Mouse (Mus musculus) C2C12 (cell line): ENCODE results near the gene Rps6ka4. TPM values are rescaled to one million over a fixed set of nuclear protein-coding genes. Genes with fewer than 3 reads are reported as not detected.

Experiments
- H3K27me3 ChIP-seq: one replicate; pipeline ENCODE4 v1.6.1; 2011; ENCODE audit not compliant: control insufficient read depth, insufficient read depth, insufficient read length
- H3K36me3 ChIP-seq: one replicate; pipeline ENCODE4 v1.6.1; 2011; ENCODE audit not compliant: control insufficient read depth, insufficient read depth
- H3K4me3 ChIP-seq: one replicate; pipeline ENCODE4 v1.5.1; 2011; ENCODE audit warnings: mild to moderate bottlenecking, control low read depth; ENCODE audit not compliant: poor library complexity, insufficient read depth, severe bottlenecking
- H3K79me2 ChIP-seq: one replicate; pipeline ENCODE4 v1.6.1; 2011; ENCODE audit not compliant: control insufficient read depth, insufficient read depth
- H3K79me3 ChIP-seq: one replicate; pipeline ENCODE4 v1.6.1; 2011; ENCODE audit warnings: low read depth, control low read depth
- H3ac ChIP-seq: one replicate; pipeline ENCODE3; 2011; ENCODE audit warnings: low read depth; ENCODE audit not compliant: control insufficient read depth, insufficient read length
- CEBPB ChIP-seq: IDR thresholded peaks from one replicate; pipeline ENCODE4 v1.6.1; 2011; ENCODE audit warnings: low read depth, mild to moderate bottlenecking, control low read depth, moderate library complexity
- CTCF ChIP-seq: IDR thresholded peaks from one replicate; pipeline ENCODE4 v1.5.1; 2011; ENCODE audit not compliant: control insufficient read depth, insufficient read depth, insufficient read length
- FOSL1 ChIP-seq: IDR thresholded peaks from one replicate; pipeline ENCODE4 v1.8.0; 2011; ENCODE audit warnings: mild to moderate bottlenecking, low read length; ENCODE audit not compliant: poor library complexity, insufficient read depth, severe bottlenecking
- MAX ChIP-seq: IDR thresholded peaks from one replicate; pipeline ENCODE4 v1.6.1; 2011; ENCODE audit warnings: mild to moderate bottlenecking, control low read depth
- MYOD1 ChIP-seq: IDR thresholded peaks from one replicate; pipeline ENCODE4 v1.6.1; 2011; ENCODE audit warnings: low read depth; ENCODE audit not compliant: control insufficient read depth, insufficient read length
- MYOG ChIP-seq: IDR thresholded peaks from one replicate; pipeline ENCODE4 v1.6.1; 2011; ENCODE audit not compliant: control insufficient read depth, insufficient read length; ENCODE audit errors: extremely low read depth
- USF1 ChIP-seq: IDR thresholded peaks from one replicate; pipeline ENCODE4 v1.6.1; 2011; ENCODE audit warnings: low read depth, mild to moderate bottlenecking, control low read depth, moderate library complexity
- polyA plus RNA-seq: library from polyadenylated mRNA; unstranded; fragments of >200 nt; fragmentation: generic; extraction: Trizol; gene quantifications from one replicate; pipeline ENCODE4 v1.2.1, GENCODE M21; 2012; ENCODE audit warnings: missing spikeins

Gene Rps6ka4
- polyA plus RNA-seq, 1 experiment, result 103 TPM

- no peaks in the 10 kb centered on the region for H3K79me2 ChIP-seq
- H3ac ChIP-seq, result no peak within 1 kb of the TSS
- no peaks in the 10 kb centered on the region for H3K27me3 ChIP-seq
- H3K79me3 ChIP-seq, result no peaks in the 10 kb centered on the region
- TF ChIP-seq USF1, result no peak
- no peak for TF ChIP-seq MYOG
- no peak for TF ChIP-seq MYOD1
- TF ChIP-seq CEBPB, result no peak
- TF ChIP-seq MAX, result no peak
- TF ChIP-seq FOSL1, result no peak
- no peak for TF ChIP-seq CTCF
- no peak within 1 kb of the TSS for H3K4me3 ChIP-seq
- H3K36me3 ChIP-seq, result no peaks in the 10 kb centered on the region
Observed at GRCm38 (mm10) chr19:6858031-6858430, 17.6 kb upstream of the Rps6ka4 start, which contains the start of gene Ccdc88b. TSS of gene Ccdc88b (minus strand) at chr19:6858211.

GRCm38 (mm10) chr19:6857391-6858005, 17.1 kb upstream of the Rps6ka4 start:
- no peak for TF ChIP-seq MYOD1
- TF ChIP-seq MAX, result no peak
- Histone ChIP-seq H3K4me3 (no peak overlapping the region), H3K79me3 (no peaks in the 10 kb centered on the region), H3K36me3 (no peaks in the 10 kb centered on the region), H3K79me2 (no peaks in the 10 kb centered on the region), H3K27me3 (no peaks in the 10 kb centered on the region), H3ac (no peak overlapping the region)

- no peak overlapping the region for H3ac ChIP-seq
- H3K36me3 ChIP-seq, result no peaks in the 10 kb centered on the region
- H3K79me3 ChIP-seq, result no peaks in the 10 kb centered on the region
- TF ChIP-seq CEBPB (no peak), MAX (no peak), MYOD1 (no peak), USF1 (no peak), MYOG (no peak), CTCF (no peak), FOSL1 (no peak)
- no peaks in the 10 kb centered on the region for H3K27me3 ChIP-seq
- H3K79me2 ChIP-seq, result no peaks in the 10 kb centered on the region
- no peak overlapping the region for H3K4me3 ChIP-seq
Observed at GRCm38 (mm10) chr19:6857003-6857360, 16.5 kb upstream of the Rps6ka4 start.

- H3K27me3 ChIP-seq, result no peaks in the 10 kb centered on the region
- H3K4me3 ChIP-seq, result no peak overlapping the region
- no peak overlapping the region for H3ac ChIP-seq
- H3K36me3 ChIP-seq, result no peaks in the 10 kb centered on the region
- no peaks in the 10 kb centered on the region for H3K79me2 ChIP-seq
- no peaks in the 10 kb centered on the region for H3K79me3 ChIP-seq
- TF ChIP-seq MYOD1, result no peak
- TF ChIP-seq CTCF, result no peak
- no peak for TF ChIP-seq FOSL1
- no peak for TF ChIP-seq USF1
- no peak for TF ChIP-seq MYOG
- TF ChIP-seq CEBPB, result no peak
- no peak for TF ChIP-seq MAX
Observed at GRCm38 (mm10) chr19:6856281-6857002, 16.0 kb upstream of the Rps6ka4 start.

GRCm38 (mm10) chr19:6855225-6856031, 15.0 kb upstream of the Rps6ka4 start:
- Histone ChIP-seq H3K27me3 (no peaks in the 10 kb centered on the region), H3K79me2 (no peaks in the 10 kb centered on the region), H3K4me3 (no peak overlapping the region), H3K36me3 (no peaks in the 10 kb centered on the region), H3K79me3 (no peaks in the 10 kb centered on the region), H3ac (no peak overlapping the region)
- no peak for TF ChIP-seq FOSL1

- no peaks in the 10 kb centered on the region for H3K36me3 ChIP-seq
- no peaks in the 10 kb centered on the region for H3K79me2 ChIP-seq
- H3ac ChIP-seq, result no peak overlapping the region
- TF ChIP-seq FOSL1 (no peak), CEBPB (no peak), USF1 (no peak), MYOD1 (no peak), MAX (no peak), CTCF (no peak), MYOG (no peak)
- no peaks in the 10 kb centered on the region for H3K27me3 ChIP-seq
- H3K79me3 ChIP-seq, result no peaks in the 10 kb centered on the region
- no peak overlapping the region for H3K4me3 ChIP-seq
Observed at GRCm38 (mm10) chr19:6854658-6855057, 14.2 kb upstream of the Rps6ka4 start.
